Mouse (Mus musculus): ENCODE results near the gene D930007J09Rik. TPM values are rescaled to one million over a fixed set of nuclear protein-coding genes. Genes with fewer than 3 reads are reported as not detected.
A peak's percentile ranks its signal among the peaks of the same experiment; 100 is the strongest.

Gene D930007J09Rik
- not detected in 2 replicates for polyA plus RNA-seq (2014; fragmentation: Nextera tagmentation; extraction: Ambion mirVana)

GRCm38 (mm10) chr13:32802259-32803081, at the start of gene D930007J09Rik:
TSS of gene D930007J09Rik (minus strand) at chr13:32802849.
- peak; percentile 0; the same call in 1 of the 2 replicates for TF ChIP-seq CTCF (IDR thresholded peaks at IDR 0.05; ENCODE audit: low read depth)
- Histone ChIP-seq H3K4me1 (ENCODE audit: insufficient read depth) (peaks cover 6% of the 10 kb centered on the region; the same call in 1 of the 2 replicates), H3K4me3 (ENCODE audit: low read depth, low read length) (peak within 1 kb of the TSS; percentile 90), H3K36me3 (ENCODE audit: insufficient read depth) (peaks cover 12% of the 10 kb centered on the region), H3K9ac (peak within 1 kb of the TSS; percentile 76), H3K4me2 (peak within 1 kb of the TSS; percentile 88), H3K27ac (ENCODE audit: low read depth) (peak within 1 kb of the TSS; percentile 76), H3K9me3 (ENCODE audit: low read depth, low read length) (no peaks in the 10 kb centered on the region), H3K27me3 (ENCODE audit: insufficient read depth, low read length) (no peaks in the 10 kb centered on the region)
- DNase-seq (peak; percentile 52), ATAC-seq (ENCODE audit: insufficient read depth) (peak; percentile 9)
- under 1% methylated on average over 79 of the region's 95 CpGs for WGBS

GRCm38 (mm10) chr13:32851967-32852366, 49.3 kb upstream of the D930007J09Rik start:
- no peak overlapping the region for H3K4me2 ChIP-seq
- H3K4me1 ChIP-seq (ENCODE audit: insufficient read depth): no peaks in the 10 kb centered on the region; the same call in 1 of the 2 replicates
- peak; percentile 64; the same call in 1 of the 2 replicates for ATAC-seq (ENCODE audit: insufficient read depth)
- TF ChIP-seq CTCF (IDR thresholded peaks at IDR 0.05; ENCODE audit: low read depth): peak; percentile 79
- no peak overlapping the region for H3K27ac ChIP-seq (ENCODE audit: low read depth)
- H3K36me3 ChIP-seq (ENCODE audit: insufficient read depth): no peaks in the 10 kb centered on the region
- no peak overlapping the region for H3K9ac ChIP-seq
- peak; percentile 83 for DNase-seq
- 9% methylated on average over 7 of the region's 7 CpGs for WGBS
- H3K4me3 ChIP-seq (ENCODE audit: low read depth, low read length): no peak overlapping the region
- no peaks in the 10 kb centered on the region for H3K27me3 ChIP-seq (ENCODE audit: insufficient read depth, low read length)
- H3K9me3 ChIP-seq (ENCODE audit: low read depth, low read length): no peaks in the 10 kb centered on the region

- no peak within 1 kb of the TSS for H3K4me2 ChIP-seq
Measured at GRCm38 (mm10) chr13:32850668-32851404, 48.2 kb upstream of the D930007J09Rik start, which contains the start of gene Serpinb1a. TSS of gene Serpinb1a (minus strand) at chr13:32851185.

GRCm38 (mm10) chr13:32850156-32850555, 47.5 kb upstream of the D930007J09Rik start:
- Histone ChIP-seq H3K9me3 (ENCODE audit: low read depth, low read length) (no peaks in the 10 kb centered on the region), H3K27ac (ENCODE audit: low read depth) (no peak overlapping the region), H3K4me1 (ENCODE audit: insufficient read depth) (no peaks in the 10 kb centered on the region; the same call in 1 of the 2 replicates), H3K9ac (no peak overlapping the region), H3K4me3 (ENCODE audit: low read depth, low read length) (no peak overlapping the region), H3K36me3 (ENCODE audit: insufficient read depth) (no peaks in the 10 kb centered on the region), H3K27me3 (ENCODE audit: insufficient read depth, low read length) (no peaks in the 10 kb centered on the region), H3K4me2 (no peak overlapping the region)
- TF ChIP-seq CTCF (IDR thresholded peaks at IDR 0.05; ENCODE audit: low read depth): no peak
- WGBS: 32% methylated on average over 1 of the region's 1 CpGs
- DNase-seq: peak; percentile 53
- no peak for ATAC-seq (ENCODE audit: insufficient read depth)

More at GRCm38 (mm10) chr13:32850668-32851404, 48.2 kb upstream of the D930007J09Rik start, which contains the start of gene Serpinb1a:
- no peak for TF ChIP-seq CTCF (IDR thresholded peaks at IDR 0.05; ENCODE audit: low read depth)
- 49% methylated on average over 10 of the region's 10 CpGs for WGBS
- no peaks in the 10 kb centered on the region for H3K9me3 ChIP-seq (ENCODE audit: low read depth, low read length)
- DNase-seq (peak; percentile 81), ATAC-seq (ENCODE audit: insufficient read depth) (peak; percentile 86)
- no peak within 1 kb of the TSS for H3K4me3 ChIP-seq (ENCODE audit: low read depth, low read length)
- H3K27me3 ChIP-seq (ENCODE audit: insufficient read depth, low read length): no peaks in the 10 kb centered on the region
- no peaks in the 10 kb centered on the region for H3K36me3 ChIP-seq (ENCODE audit: insufficient read depth)
- no peak within 1 kb of the TSS for H3K27ac ChIP-seq (ENCODE audit: low read depth)
- no peak within 1 kb of the TSS for H3K9ac ChIP-seq
- no peaks in the 10 kb centered on the region; the same call in 1 of the 2 replicates for H3K4me1 ChIP-seq (ENCODE audit: insufficient read depth)

- H3K4me3 ChIP-seq (ENCODE audit: low read depth, low read length): no peak overlapping the region
- no peaks in the 10 kb centered on the region; the same call in 1 of the 2 replicates for H3K4me1 ChIP-seq (ENCODE audit: insufficient read depth)
- no peak overlapping the region for H3K27ac ChIP-seq (ENCODE audit: low read depth)
- H3K9ac ChIP-seq: no peak overlapping the region
- DNase-seq (no peak), ATAC-seq (ENCODE audit: insufficient read depth) (no peak)
- no peaks in the 10 kb centered on the region for H3K9me3 ChIP-seq (ENCODE audit: low read depth, low read length)
- no peak for TF ChIP-seq CTCF (IDR thresholded peaks at IDR 0.05; ENCODE audit: low read depth)
- H3K36me3 ChIP-seq (ENCODE audit: insufficient read depth): no peaks in the 10 kb centered on the region
- H3K27me3 ChIP-seq (ENCODE audit: insufficient read depth, low read length): no peaks in the 10 kb centered on the region
- no peak overlapping the region for H3K4me2 ChIP-seq
Measured at GRCm38 (mm10) chr13:32849531-32850123, 47.0 kb upstream of the D930007J09Rik start.

GRCm38 (mm10) chr13:32849092-32849491, 46.4 kb upstream of the D930007J09Rik start:
- no peaks in the 10 kb centered on the region for H3K36me3 ChIP-seq (ENCODE audit: insufficient read depth)
- H3K9ac ChIP-seq: no peak overlapping the region
- no peak for TF ChIP-seq CTCF (IDR thresholded peaks at IDR 0.05; ENCODE audit: low read depth)
- H3K27me3 ChIP-seq (ENCODE audit: insufficient read depth, low read length): no peaks in the 10 kb centered on the region
- WGBS: 50% methylated on average over 4 of the region's 4 CpGs
- H3K27ac ChIP-seq (ENCODE audit: low read depth): no peak overlapping the region
- no peak overlapping the region for H3K4me2 ChIP-seq
- H3K4me3 ChIP-seq (ENCODE audit: low read depth, low read length): no peak overlapping the region
- no peaks in the 10 kb centered on the region; the same call in 1 of the 2 replicates for H3K4me1 ChIP-seq (ENCODE audit: insufficient read depth)
- ATAC-seq (ENCODE audit: insufficient read depth): no peak
- no peak for DNase-seq
- H3K9me3 ChIP-seq (ENCODE audit: low read depth, low read length): no peaks in the 10 kb centered on the region
